Mouse (Mus musculus) hindbrain, embryonic 14.5 days (tissue): ENCODE results near the gene Pdcd1lg2. TPM values are rescaled to one million over a fixed set of nuclear protein-coding genes. Genes with fewer than 3 reads are reported as not detected.

Experiments used
- ATAC-seq: fragments of 200-750 bp; cut with Nextera tagmentation; 2 replicates; pipeline ENCODE4 v1.8.0; 2017; ENCODE audit warnings: moderate number of reproducible peaks, mild to moderate bottlenecking, moderate TSS enrichment, moderate library complexity; ENCODE audit not compliant: low FRiP score
- DNase-seq: peaks from one replicate; pipeline ENCODE4 v3.0.0-alpha.2; 2015; ENCODE audit warnings: low spot score
- H3K27ac ChIP-seq: fragments of 300-500 bp; sonication (generic); 2 replicates; pipeline ENCODE4 v1.5.1; 2014; ENCODE audit warnings: mild to moderate bottlenecking, moderate library complexity
- H3K27me3 ChIP-seq: fragments of 300-500 bp; sonication (generic); 2 replicates; pipeline ENCODE4 v1.6.1; 2014; ENCODE audit warnings: mild to moderate bottlenecking, low read length, mixed read lengths; ENCODE audit not compliant: control insufficient read depth, insufficient read depth
- H3K36me3 ChIP-seq: fragments of 300-500 bp; sonication (generic); replicated peaks from 2 replicates; pipeline ENCODE4 v1.6.1; 2014; ENCODE audit not compliant: control insufficient read depth, insufficient read depth
- H3K4me1 ChIP-seq: fragments of 300-500 bp; sonication (generic); replicated peaks from 2 replicates; pipeline ENCODE4 v1.6.1; 2014; ENCODE audit warnings: antibody characterized with exemption, low read length, mixed read lengths; ENCODE audit not compliant: control insufficient read depth, insufficient read depth
- H3K4me2 ChIP-seq: fragments of 300-500 bp; sonication (generic); replicated peaks from 2 replicates; pipeline ENCODE4 v1.6.1; 2014; ENCODE audit warnings: mild to moderate bottlenecking, moderate library complexity
- H3K4me3 ChIP-seq: fragments of 300-500 bp; sonication (generic); replicated peaks from 2 replicates; pipeline ENCODE4 v1.5.1; 2014; ENCODE audit warnings: mild to moderate bottlenecking, low read length
- H3K9ac ChIP-seq: fragments of 300-500 bp; sonication (generic); 2 replicates; pipeline ENCODE4 v1.6.1; 2014
- H3K9me3 ChIP-seq: fragments of 300-500 bp; sonication (generic); 2 replicates; pipeline ENCODE4 v1.6.1; 2016; ENCODE audit warnings: low read length; ENCODE audit not compliant: control insufficient read depth
- WGBS: fragments of 180-500 bp; shearing (Covaris S2); extraction: QIAGEN DNeasy Blood & Tissue Kit; methylation state at CpG from one replicate; pipeline ENCODE4 v1.1.7; 2014; 5-methylcytosine and 5-hydroxymethylcytosine counted together
- polyA plus RNA-seq: library from polyadenylated mRNA; unstranded; fragments of >200 nt; fragmentation: Nextera tagmentation; extraction: Ambion mirVana; gene quantifications from 2 replicates; pipeline ENCODE4 v1.2.1, GENCODE M21; 2014

Gene Pdcd1lg2
- polyA plus RNA-seq, 1 experiment from 2014 or later: 0.15 TPM

DNA sequence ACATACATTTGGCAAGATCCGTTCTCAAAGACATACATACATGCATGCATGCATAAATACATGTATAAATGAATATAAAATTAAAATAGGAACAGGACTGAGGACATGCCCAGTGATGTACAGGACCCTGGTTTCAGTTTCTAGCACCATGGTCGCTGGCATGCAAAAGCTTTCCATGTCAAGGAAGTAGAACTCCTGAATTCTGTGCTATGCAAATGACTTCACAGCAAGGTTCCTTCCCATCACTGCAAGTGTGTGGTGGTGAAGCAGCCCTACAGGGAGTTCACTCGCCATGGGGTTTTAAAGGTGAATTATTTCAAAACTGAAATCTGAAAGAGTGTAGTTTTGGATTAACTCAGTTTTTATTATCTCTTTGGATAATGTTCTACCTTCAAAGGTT, 34.3 kb upstream of the Pdcd1lg2 start:
- Histone ChIP-seq H3K9ac (no peak overlapping the region), H3K27ac (no peak overlapping the region), H3K4me1 (no peaks in the 10 kb centered on the region), H3K27me3 (no peaks in the 10 kb centered on the region), H3K4me3 (no peak overlapping the region), H3K4me2 (no peak overlapping the region), H3K9me3 (no peaks in the 10 kb centered on the region), H3K36me3 (no peaks in the 10 kb centered on the region)
- DNase-seq (no peak), ATAC-seq (no peak)
- WGBS: 76% methylated on average over 3 of the region's 3 CpGs

DNA sequence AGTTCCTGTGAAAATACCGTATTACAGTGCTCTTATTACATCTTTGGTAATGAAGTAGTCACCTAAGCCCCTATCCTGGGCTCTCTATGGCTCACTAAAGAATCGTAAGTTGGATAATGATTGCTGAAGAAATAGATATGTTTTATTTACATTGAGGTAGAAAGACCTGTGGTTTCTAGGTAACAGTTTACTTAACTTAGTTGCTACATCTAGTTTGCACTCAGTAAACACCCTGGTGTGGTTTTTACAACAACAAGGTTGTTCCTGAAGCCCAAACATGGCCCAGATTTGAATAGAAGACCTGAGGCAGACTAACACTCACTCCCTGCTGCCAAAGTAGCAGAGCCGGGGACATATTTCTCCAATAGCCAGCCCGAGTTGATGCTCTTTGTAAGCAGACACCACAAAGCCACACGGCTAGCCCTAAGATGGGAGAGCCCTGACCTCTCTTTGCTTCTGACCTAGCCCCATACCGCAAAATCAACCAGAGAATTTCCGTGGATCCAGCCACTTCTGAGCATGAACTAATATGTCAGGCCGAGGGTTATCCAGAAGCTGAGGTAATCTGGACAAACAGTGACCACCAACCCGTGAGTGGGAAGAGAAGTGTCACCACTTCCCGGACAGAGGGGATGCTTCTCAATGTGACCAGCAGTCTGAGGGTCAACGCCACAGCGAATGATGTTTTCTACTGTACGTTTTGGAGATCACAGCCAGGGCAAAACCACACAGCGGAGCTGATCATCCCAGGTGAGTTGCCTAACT, 30.7 kb upstream of the Pdcd1lg2 start:
- WGBS: 93% methylated on average over 14 of the region's 14 CpGs
- H3K27ac ChIP-seq: no peak overlapping the region
- no peaks in the 10 kb centered on the region for H3K36me3 ChIP-seq
- DNase-seq (no peak), ATAC-seq (no peak)
- no peak overlapping the region for H3K4me2 ChIP-seq
- H3K9ac ChIP-seq: no peak overlapping the region
- no peaks in the 10 kb centered on the region for H3K4me1 ChIP-seq
- H3K4me3 ChIP-seq: no peak overlapping the region
- no peaks in the 10 kb centered on the region for H3K9me3 ChIP-seq
- H3K27me3 ChIP-seq: no peaks in the 10 kb centered on the region

DNA sequence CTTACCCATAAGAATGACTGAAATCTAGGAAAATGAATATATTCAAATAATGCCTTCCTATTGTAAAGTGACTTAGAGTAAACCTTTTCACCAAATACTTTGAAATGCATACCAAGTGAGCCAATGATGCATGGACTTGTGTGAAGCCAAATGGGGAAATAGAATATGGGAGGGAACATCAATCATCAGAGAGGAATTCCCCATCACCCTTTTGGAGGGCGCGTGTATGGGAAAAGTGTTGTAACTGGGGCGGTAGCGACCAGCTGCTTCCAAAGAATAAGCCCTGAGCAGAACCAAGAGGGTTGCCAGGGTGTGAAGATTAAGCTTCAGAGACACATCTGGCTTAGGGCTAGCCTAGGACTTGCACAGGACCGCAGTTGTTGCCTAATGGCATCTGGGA, 27.4 kb upstream of the Pdcd1lg2 start:
- Histone ChIP-seq H3K9me3 (no peaks in the 10 kb centered on the region), H3K4me2 (no peak overlapping the region), H3K9ac (no peak overlapping the region), H3K4me3 (no peak overlapping the region), H3K27me3 (no peaks in the 10 kb centered on the region), H3K36me3 (no peaks in the 10 kb centered on the region), H3K4me1 (no peaks in the 10 kb centered on the region), H3K27ac (no peak overlapping the region)
- 95% methylated on average over 5 of the region's 5 CpGs for WGBS
- ATAC-seq (no peak), DNase-seq (no peak)

DNA sequence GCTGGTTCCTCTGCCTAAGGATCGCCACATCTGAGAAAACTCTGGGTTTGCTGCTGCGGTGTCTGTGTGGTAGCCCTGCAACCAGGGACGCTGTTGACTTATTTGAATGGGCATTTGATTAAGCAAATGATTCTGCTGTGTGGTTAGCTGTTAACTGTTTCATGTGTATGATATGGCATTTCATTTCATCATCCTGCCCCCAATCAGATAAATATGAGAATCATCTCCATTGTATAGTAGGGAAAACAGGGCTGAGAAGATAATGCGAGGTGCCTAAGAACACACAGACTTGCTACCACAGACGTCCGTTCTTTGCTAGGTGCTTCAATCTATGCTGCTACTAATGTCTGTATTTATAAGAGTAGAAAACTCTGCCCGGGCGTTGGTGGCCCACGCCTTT, 26.3 kb upstream of the Pdcd1lg2 start:
- no peak overlapping the region for H3K4me2 ChIP-seq
- DNase-seq (no peak), ATAC-seq (no peak)
- no peaks in the 10 kb centered on the region for H3K27me3 ChIP-seq
- no peak overlapping the region for H3K27ac ChIP-seq
- no peak overlapping the region for H3K9ac ChIP-seq
- 90% methylated on average over 9 of the region's 9 CpGs for WGBS
- no peaks in the 10 kb centered on the region for H3K4me1 ChIP-seq
- H3K9me3 ChIP-seq: no peaks in the 10 kb centered on the region
- H3K36me3 ChIP-seq: no peaks in the 10 kb centered on the region
- H3K4me3 ChIP-seq: no peak overlapping the region

DNA sequence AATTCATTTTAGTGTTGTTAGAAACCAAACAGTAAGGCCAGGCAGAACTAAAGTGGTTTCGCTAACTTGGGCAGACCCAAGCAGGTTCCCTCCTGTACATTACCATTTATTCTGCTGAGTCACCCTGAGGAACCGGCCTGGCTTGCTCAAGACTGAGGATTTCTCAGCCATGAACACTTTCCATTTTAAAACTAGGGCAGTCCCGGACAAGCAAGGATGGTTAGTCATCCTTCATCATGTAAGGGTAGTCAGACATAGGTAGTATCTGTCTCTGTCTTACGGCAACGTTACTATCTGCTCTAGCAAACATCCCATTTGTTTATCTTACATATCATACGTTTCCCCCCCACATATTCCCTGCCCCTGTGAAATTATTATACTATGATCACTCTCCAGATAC, 25.7 kb upstream of the Pdcd1lg2 start:
- Histone ChIP-seq H3K36me3 (no peaks in the 10 kb centered on the region), H3K27ac (no peak overlapping the region), H3K9ac (no peak overlapping the region), H3K27me3 (no peaks in the 10 kb centered on the region), H3K4me3 (no peak overlapping the region), H3K9me3 (no peaks in the 10 kb centered on the region), H3K4me2 (no peak overlapping the region), H3K4me1 (no peaks in the 10 kb centered on the region)
- ATAC-seq (no peak), DNase-seq (no peak)
- WGBS: 89% methylated on average over 6 of the region's 6 CpGs

- Histone ChIP-seq H3K27ac (no peak overlapping the region), H3K4me3 (no peak overlapping the region), H3K36me3 (no peaks in the 10 kb centered on the region), H3K9ac (no peak overlapping the region), H3K9me3 (no peaks in the 10 kb centered on the region), H3K4me1 (no peaks in the 10 kb centered on the region), H3K27me3 (no peaks in the 10 kb centered on the region), H3K4me2 (no peak overlapping the region)
- no peak for DNase-seq
- whole genome bisulfite sequencing: 79% methylated on average over 4 of the region's 4 CpGs
- ATAC-seq: no peak
These were observed 24.9 kb upstream of the Pdcd1lg2 start for GRCm38 (mm10) chr19:29385822-29386221.

DNA sequence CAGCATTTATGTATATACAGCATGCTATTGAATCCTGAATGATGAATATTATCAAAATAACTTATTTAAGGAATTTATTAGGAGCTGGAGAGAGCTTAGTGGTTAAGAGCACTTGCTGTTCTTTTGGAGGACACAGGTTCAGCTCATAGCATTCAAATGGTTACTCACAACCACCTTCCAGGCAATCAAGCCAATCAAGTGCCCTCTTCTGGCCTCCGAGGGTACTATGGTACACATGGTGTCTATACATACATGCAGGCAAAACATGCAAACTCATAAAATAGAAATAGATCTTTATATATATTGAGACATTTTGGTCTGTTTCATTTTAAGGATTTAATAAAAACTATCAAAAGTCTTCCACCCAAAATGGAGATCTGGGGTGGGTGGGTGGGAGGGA, 21.9 kb upstream of the Pdcd1lg2 start:
- H3K27ac ChIP-seq: no peak overlapping the region
- ATAC-seq (no peak), DNase-seq (no peak)
- no peak overlapping the region for H3K4me2 ChIP-seq
- no peaks in the 10 kb centered on the region for H3K9me3 ChIP-seq
- no peaks in the 10 kb centered on the region for H3K27me3 ChIP-seq
- no peaks in the 10 kb centered on the region for H3K4me1 ChIP-seq
- H3K4me3 ChIP-seq: no peak overlapping the region
- no peak overlapping the region for H3K9ac ChIP-seq
- WGBS: 89% methylated on average over 1 of the region's 1 CpGs
- H3K36me3 ChIP-seq: no peaks in the 10 kb centered on the region

GRCm38 (mm10) chr19:29390483-29390882, 20.2 kb upstream of the Pdcd1lg2 start:
- 87% methylated on average over 5 of the region's 5 CpGs for WGBS
- ATAC-seq: no peak
- no peaks in the 10 kb centered on the region for H3K9me3 ChIP-seq
- no peak overlapping the region for H3K4me3 ChIP-seq
- H3K36me3 ChIP-seq: no peaks in the 10 kb centered on the region
- H3K4me1 ChIP-seq: no peaks in the 10 kb centered on the region
- no peak overlapping the region for H3K9ac ChIP-seq
- no peaks in the 10 kb centered on the region for H3K27me3 ChIP-seq
- DNase-seq: no peak
- H3K4me2 ChIP-seq: no peak overlapping the region
- H3K27ac ChIP-seq: no peak overlapping the region

DNA sequence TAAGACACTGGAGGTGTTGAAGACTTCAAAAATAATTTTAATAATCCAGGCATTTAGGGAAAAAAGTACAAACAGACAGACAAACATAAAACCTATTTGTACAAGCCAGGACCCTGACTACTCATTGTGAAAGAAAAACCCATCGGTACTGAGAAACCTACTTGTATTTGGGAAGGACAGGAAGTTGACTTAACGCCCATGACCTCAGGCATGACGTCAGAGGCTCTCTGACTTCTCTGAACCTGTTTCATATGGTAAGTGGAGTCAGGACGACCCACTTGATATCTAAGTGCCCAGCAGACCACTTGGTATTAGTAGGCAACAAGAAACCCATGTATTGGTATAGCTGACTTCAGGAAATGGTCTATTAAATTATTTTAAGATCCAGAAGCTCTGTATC, 19.4 kb upstream of the Pdcd1lg2 start:
- DNase-seq: no peak
- no peak overlapping the region for H3K4me2 ChIP-seq
- no peak overlapping the region for H3K27ac ChIP-seq
- no peaks in the 10 kb centered on the region for H3K27me3 ChIP-seq
- ATAC-seq: no peak
- H3K9ac ChIP-seq: no peak overlapping the region
- H3K36me3 ChIP-seq: no peaks in the 10 kb centered on the region
- H3K9me3 ChIP-seq: no peaks in the 10 kb centered on the region
- 76% methylated on average over 4 of the region's 4 CpGs for WGBS
- no peaks in the 10 kb centered on the region for H3K4me1 ChIP-seq
- H3K4me3 ChIP-seq: no peak overlapping the region

DNA sequence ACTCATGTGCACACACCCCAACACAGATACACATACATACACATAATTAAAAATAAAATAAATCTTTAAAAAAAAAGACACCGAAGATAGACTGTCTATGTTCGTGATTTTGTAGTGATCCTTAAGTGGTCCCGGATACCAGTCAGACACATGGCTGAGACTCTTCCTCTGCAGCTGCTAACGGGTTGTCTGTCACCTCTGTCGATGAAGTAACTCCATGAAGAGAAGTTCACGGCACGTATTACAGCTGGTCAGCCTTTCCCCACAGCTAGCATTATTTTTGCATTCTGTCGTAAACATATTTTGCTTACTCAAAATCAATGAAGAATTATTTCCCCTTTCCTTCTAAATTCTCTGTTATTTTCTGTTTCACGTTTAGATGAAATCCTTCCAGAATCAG, 17.4 kb upstream of the Pdcd1lg2 start:
- no peak overlapping the region for H3K9ac ChIP-seq
- no peak overlapping the region for H3K27ac ChIP-seq
- WGBS: 93% methylated on average over 9 of the region's 9 CpGs
- no peaks in the 10 kb centered on the region for H3K27me3 ChIP-seq
- H3K4me3 ChIP-seq: no peak overlapping the region
- DNase-seq (no peak), ATAC-seq (no peak)
- H3K4me1 ChIP-seq: no peaks in the 10 kb centered on the region
- H3K36me3 ChIP-seq: no peaks in the 10 kb centered on the region
- peaks cover 6% of the 10 kb centered on the region; the same call in 1 of the 2 replicates for H3K9me3 ChIP-seq
- no peak overlapping the region for H3K4me2 ChIP-seq
